Mouse (Mus musculus): ENCODE data around the gene Pkp3.

Gene Pkp3

GRCm38 (mm10) chr7:141093950-141094349, 15.9 kb downstream of the Pkp3 start:
- no peak for DNase-seq (ENCODE audit: low read depth, low spot score)

- DNase-seq (ENCODE audit: low read depth, low spot score), result no peak
Observed at GRCm38 (mm10) chr7:141094487-141095205, 16.6 kb downstream of the Pkp3 start.

GRCm38 (mm10) chr7:141096021-141096420, 18.0 kb downstream of the Pkp3 start:
- DNase-seq (ENCODE audit: low read depth, low spot score), result no peak

- no peak for DNase-seq (ENCODE audit: low read depth, low spot score)
Observed at GRCm38 (mm10) chr7:141096649-141097056, 18.6 kb downstream of the Pkp3 start.

- no peak for DNase-seq (ENCODE audit: low read depth, low spot score)
Observed at GRCm38 (mm10) chr7:141097177-141097576, 19.2 kb downstream of the Pkp3 start.

- no peak for DNase-seq (ENCODE audit: low read depth, low spot score)
Observed at GRCm38 (mm10) chr7:141099911-141100691, 22.1 kb downstream of the Pkp3 start, which contains the start of gene Sigirr. Gene Sigirr, minus strand, starts transcription at chr7:141100572.

GRCm38 (mm10) chr7:141103161-141103560, 25.1 kb downstream of the Pkp3 start:
- no peak for DNase-seq (ENCODE audit: low read depth, low spot score)

- DNase-seq (ENCODE audit: low read depth, low spot score), result no peak
Observed at GRCm38 (mm10) chr7:141115874-141116273, 37.9 kb downstream of the Pkp3 start.

- no peak for DNase-seq (ENCODE audit: low read depth, low spot score)
Observed at GRCm38 (mm10) chr7:141117636-141118035, 39.6 kb downstream of the Pkp3 start, which contains the start of gene Ano9. Gene Ano9, minus strand, starts transcription at chr7:141117806.

- no peak for DNase-seq (ENCODE audit: low read depth, low spot score)
Observed at GRCm38 (mm10) chr7:141119487-141119886, 41.5 kb downstream of the Pkp3 start.

GRCm38 (mm10) chr7:141120605-141121004, 42.6 kb downstream of the Pkp3 start:
- no peak for DNase-seq (ENCODE audit: low read depth, low spot score)

- DNase-seq (ENCODE audit: low read depth, low spot score), result no peak
Observed at GRCm38 (mm10) chr7:141121051-141121531, 43.1 kb downstream of the Pkp3 start.

- DNase-seq (ENCODE audit: low read depth, low spot score), result no peak
Observed at GRCm38 (mm10) chr7:141122245-141122644, 44.2 kb downstream of the Pkp3 start, which contains the start of gene Ptdss2. Gene Ptdss2, plus strand, starts transcription at chr7:141122382.

GRCm38 (mm10) chr7:141122689-141123516, 44.9 kb downstream of the Pkp3 start:
- DNase-seq (ENCODE audit: low read depth, low spot score), result peak; percentile 94

- no peak for DNase-seq (ENCODE audit: low read depth, low spot score)
Observed at GRCm38 (mm10) chr7:141123517-141123856, 45.5 kb downstream of the Pkp3 start.

- peak; percentile 74 for DNase-seq (ENCODE audit: low read depth, low spot score)
Observed at GRCm38 (mm10) chr7:141131024-141131820, 53.2 kb downstream of the Pkp3 start.

- no peak for DNase-seq (ENCODE audit: low read depth, low spot score)
Observed at GRCm38 (mm10) chr7:141131904-141132755, 54.1 kb downstream of the Pkp3 start.

Measured in telencephalon, adult 2 months (tissue).